Mouse (Mus musculus) bone marrow, adult 2 months (tissue): ENCODE measurements around the gene Dnase1l3. TPM values are rescaled to one million over a fixed set of nuclear protein-coding genes. Genes with fewer than 3 reads are reported as not detected.

ENCODE experiments used
- H3K27ac ChIP-seq: fragments of 200-500 bp; 2 replicates; pipeline ENCODE4 v1.5.1; 2012; ENCODE audit warnings: low read depth, mild to moderate bottlenecking, control low read depth, inconsistent platforms, low read length; ENCODE audit not compliant: control insufficient read depth, poor library complexity, insufficient read depth
- H3K4me1 ChIP-seq: fragments of 200-500 bp; 2 replicates; pipeline ENCODE4 v1.6.1; 2011; ENCODE audit warnings: low read length; ENCODE audit not compliant: control insufficient read depth, insufficient read depth
- H3K4me3 ChIP-seq: fragments of 200-500 bp; replicated peaks from 2 replicates; pipeline ENCODE3; 2011; ENCODE audit warnings: mild to moderate bottlenecking, low read depth, low read length, control low read depth; ENCODE audit not compliant: control insufficient read depth
- CTCF ChIP-seq: fragments of 200-500 bp; IDR thresholded peaks from 2 replicates; pipeline ENCODE4 v1.5.1; 2011; ENCODE audit warnings: low read length, control low read depth; ENCODE audit not compliant: control insufficient read depth, insufficient read depth
- POLR2A ChIP-seq: fragments of 200-500 bp; IDR thresholded peaks from 2 replicates; pipeline ENCODE4 v1.6.1; 2011; ENCODE audit warnings: low read depth, mild to moderate bottlenecking, control low read depth, low read length, borderline replicate concordance; ENCODE audit not compliant: control insufficient read depth
- WGBS: fragments of 180-500 bp; shearing (Covaris S2); methylation state at CpG from one replicate; pipeline ENCODE4 v1.1.7; 2018; 5-methylcytosine and 5-hydroxymethylcytosine counted together
- polyA plus RNA-seq: library from polyadenylated mRNA; stranded (reverse); fragments of >200 nt; gene quantifications from 2 replicates; pipeline ENCODE4 v1.2.4, GENCODE M21; 2011; ENCODE audit warnings: low replicate concordance; ENCODE audit not compliant: missing spikeins, insufficient read depth, insufficient read length

The Dnase1l3 gene
- polyA plus RNA-seq, 1 experiment: 1.6 TPM

GRCm38 (mm10) chr14:8020546-8020945 is 26.2 kb upstream of the Dnase1l3 start:
- no peak overlapping the region for H3K27ac ChIP-seq
- no peak for TF ChIP-seq CTCF
- no peak for TF ChIP-seq POLR2A
- 84% methylated on average over 7 of the region's 7 CpGs for WGBS
- no peak overlapping the region for H3K4me3 ChIP-seq
- no peaks in the 10 kb centered on the region for H3K4me1 ChIP-seq

- TF ChIP-seq CTCF: no peak
- TF ChIP-seq POLR2A: no peak
- Histone ChIP-seq H3K4me1 (no peaks in the 10 kb centered on the region), H3K27ac (no peak overlapping the region), H3K4me3 (no peak overlapping the region)
- 81% methylated on average over 1 of the region's 1 CpGs for WGBS
Measured at GRCm38 (mm10) chr14:8020011-8020410, 25.6 kb upstream of the Dnase1l3 start.

DNA sequence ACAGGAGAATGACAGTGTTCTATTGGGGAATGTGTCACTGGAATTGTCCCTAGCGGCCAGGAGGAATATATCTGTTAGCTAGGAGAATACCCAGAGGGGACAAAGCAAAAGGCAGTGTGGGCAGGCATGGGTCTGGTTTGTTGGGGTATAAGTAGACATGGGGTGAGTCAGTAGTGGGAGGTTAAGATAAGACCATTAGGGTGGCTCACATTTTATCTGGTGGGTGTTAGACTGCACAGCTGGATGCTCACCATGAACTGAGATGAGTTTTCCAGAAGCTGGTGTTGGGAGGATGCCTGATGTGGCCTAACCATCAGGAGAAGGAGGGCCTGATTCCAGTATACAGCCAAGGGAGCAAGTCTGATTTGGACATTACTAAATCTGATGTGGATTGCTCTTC is 22.6 kb upstream of the Dnase1l3 start:
- Histone ChIP-seq H3K27ac (no peak overlapping the region), H3K4me3 (no peak overlapping the region), H3K4me1 (no peaks in the 10 kb centered on the region; the same call in 1 of the 2 replicates)
- WGBS: 85% methylated on average over 1 of the region's 1 CpGs
- TF ChIP-seq POLR2A (no peak), CTCF (no peak)

DNA sequence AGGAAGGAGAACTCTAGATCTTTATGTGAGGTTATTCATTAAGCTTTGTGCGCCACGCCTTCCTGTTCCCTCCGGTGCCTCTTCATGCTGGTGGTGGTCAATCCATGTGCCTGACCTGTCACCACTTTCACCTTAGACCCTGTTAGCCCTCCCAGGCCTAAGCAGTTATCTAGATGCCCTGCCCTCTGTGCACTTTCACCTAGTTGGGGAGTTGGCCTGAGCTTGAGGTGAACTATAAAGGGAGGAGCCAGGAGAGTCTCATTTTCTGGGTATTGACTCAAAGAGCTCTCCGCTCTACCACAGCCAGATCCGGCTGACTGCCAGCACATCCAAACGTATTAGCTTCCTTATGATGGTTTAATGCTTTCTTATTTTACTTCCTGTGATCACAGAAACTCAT is 21.9 kb upstream of the Dnase1l3 start:
- H3K4me3 ChIP-seq: no peak overlapping the region
- 72% methylated on average over 6 of the region's 6 CpGs for WGBS
- no peak overlapping the region for H3K27ac ChIP-seq

DNA sequence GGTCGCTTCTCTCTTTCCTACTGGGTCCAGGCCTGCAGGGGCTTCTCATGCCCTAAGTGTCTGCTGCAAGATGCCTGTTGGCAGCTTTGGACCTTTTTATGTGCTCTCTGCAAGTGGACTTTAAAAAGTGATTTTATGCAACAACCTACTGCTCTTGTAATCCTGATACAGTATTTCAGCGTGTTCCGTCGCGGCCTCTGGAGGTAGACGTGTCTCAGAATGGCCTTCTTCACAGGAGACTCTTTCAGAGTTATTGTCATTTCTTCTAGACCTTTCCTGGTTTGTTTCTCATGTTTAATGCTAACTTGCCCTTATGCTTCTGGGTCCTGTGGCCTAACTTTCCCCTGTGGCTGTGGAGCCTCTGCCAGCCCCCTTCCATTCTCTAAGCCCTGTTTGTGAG is 21.4 kb upstream of the Dnase1l3 start:
- Histone ChIP-seq H3K4me3 (no peak overlapping the region), H3K4me1 (no peaks in the 10 kb centered on the region; the same call in 1 of the 2 replicates), H3K27ac (no peak overlapping the region)
- WGBS: 92% methylated on average over 6 of the region's 6 CpGs
- no peak for TF ChIP-seq POLR2A
- TF ChIP-seq CTCF: no peak

More for the DNA sequence above, 21.9 kb upstream of the Dnase1l3 start:
- H3K4me1 ChIP-seq: no peaks in the 10 kb centered on the region; the same call in 1 of the 2 replicates
- no peak for TF ChIP-seq CTCF
- TF ChIP-seq POLR2A: no peak

- H3K4me3 ChIP-seq: no peak overlapping the region
- H3K27ac ChIP-seq: no peak overlapping the region
- TF ChIP-seq POLR2A (no peak), CTCF (no peak)
- 78% methylated on average over 6 of the region's 6 CpGs for whole genome bisulfite sequencing
- no peaks in the 10 kb centered on the region; the same call in 1 of the 2 replicates for H3K4me1 ChIP-seq
Measured at GRCm38 (mm10) chr14:8011938-8012337, 17.6 kb upstream of the Dnase1l3 start.

DNA sequence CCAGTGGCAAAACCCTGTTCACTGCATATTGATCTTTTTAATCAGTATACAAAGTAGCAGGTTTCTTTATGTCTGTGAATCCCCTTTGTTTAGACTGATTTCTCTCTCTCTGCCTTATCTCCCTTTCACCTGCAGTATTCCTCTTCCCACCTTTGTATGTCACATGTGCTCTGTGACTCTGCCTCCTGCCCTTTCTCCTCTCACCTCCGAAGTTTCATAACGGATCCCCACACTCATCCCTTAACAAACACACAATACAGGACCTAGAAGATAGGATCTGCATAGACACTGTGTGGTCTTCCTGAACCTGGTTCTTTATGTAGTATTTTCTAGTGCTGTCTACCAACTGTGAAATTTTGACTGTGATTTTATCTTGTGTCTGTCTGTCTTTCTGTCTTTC is 16.9 kb upstream of the Dnase1l3 start:
- TF ChIP-seq CTCF (no peak), POLR2A (no peak)
- Histone ChIP-seq H3K27ac (no peak overlapping the region), H3K4me3 (no peak overlapping the region), H3K4me1 (peaks cover 3% of the 10 kb centered on the region; the same call in 1 of the 2 replicates)
- WGBS: 84% methylated on average over 2 of the region's 2 CpGs

DNA sequence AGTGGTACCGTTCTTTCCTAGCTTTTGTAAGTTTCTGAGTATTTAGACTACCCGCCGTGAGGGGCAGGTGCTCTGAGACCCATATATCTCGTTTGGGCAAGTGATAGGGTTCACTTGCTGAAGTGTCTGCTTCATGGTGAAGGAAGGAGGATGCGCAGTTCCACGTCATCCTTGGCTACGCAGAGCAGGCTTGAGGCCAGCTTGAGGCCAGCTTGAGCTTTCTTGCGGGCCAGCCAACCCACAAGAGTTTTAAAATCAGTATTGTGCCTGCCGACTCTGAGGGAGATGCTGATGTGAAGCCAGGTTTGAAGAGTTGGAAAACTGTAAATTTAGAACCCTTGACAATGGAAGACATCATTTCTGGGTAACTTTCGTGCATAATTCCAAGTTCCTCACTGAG is 13.6 kb upstream of the Dnase1l3 start:
- Histone ChIP-seq H3K27ac (no peak overlapping the region), H3K4me3 (no peak overlapping the region), H3K4me1 (peaks cover 3% of the 10 kb centered on the region; the same call in 1 of the 2 replicates)
- 78% methylated on average over 10 of the region's 10 CpGs for WGBS
- TF ChIP-seq POLR2A: no peak
- no peak for TF ChIP-seq CTCF

DNA sequence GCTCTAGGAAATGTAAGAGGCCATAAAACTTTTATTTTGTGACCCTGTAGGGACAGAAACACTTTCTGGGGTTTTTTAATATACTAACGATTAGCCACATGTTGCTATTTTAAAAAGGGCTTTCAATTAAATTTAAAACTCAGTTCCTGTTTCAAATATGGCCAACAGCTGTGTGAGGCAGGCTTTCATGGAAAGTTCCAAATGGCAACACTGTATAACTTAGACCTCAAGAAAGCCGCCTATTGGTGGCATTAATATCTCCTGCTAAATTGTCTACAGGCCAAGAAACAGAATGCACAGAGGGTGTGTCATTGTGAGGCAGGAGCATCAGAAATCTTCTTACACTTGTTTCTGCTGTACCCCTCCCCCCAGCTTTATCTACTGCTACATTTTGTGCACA is 13.1 kb upstream of the Dnase1l3 start:
- H3K27ac ChIP-seq: no peak overlapping the region
- WGBS: 30% methylated on average over 2 of the region's 2 CpGs

More for the DNA sequence above, 13.1 kb upstream of the Dnase1l3 start:
- Histone ChIP-seq H3K4me3 (no peak overlapping the region), H3K4me1 (peaks cover 3% of the 10 kb centered on the region; the same call in 1 of the 2 replicates)
- no peak for TF ChIP-seq CTCF
